Comparison of ENCODE assay signal across 14 mouse cellular contexts in genomic region chr4:136095490-136096105, GRCm38 (mm10). TPM values are rescaled to one million over a fixed set of nuclear protein-coding genes. Genes with fewer than 3 reads are reported as not detected.
DNase-seq lines count a peak whose midpoint lies in the region; ATAC-seq and TF ChIP-seq lines count a peak whose summit lies in the region.
"Had no signal": no experiment of that assay in that cellular context is flagged by ENCODE, and none has a peak within 500 bp of the region (broad histone marks: within the 10 kb centered on the region; RNA-seq: fewer than 3 reads in every experiment).

No protein-coding gene starts in this region.

- no peak for ATAC-seq in forebrain, embryonic 13.5 days
- no peak for ATAC-seq in midbrain, embryonic 16.5 days
- ATAC-seq in midbrain, embryonic 14.5 days (ENCODE audit: low FRiP score, low TSS enrichment): no peak
- ATAC-seq in liver, postnatal 0 days: peak; percentile 84
- ATAC-seq: intestine, postnatal 0 days had no signal

- TF ChIP-seq CTCF in liver, postnatal 0 days (IDR thresholded peaks at IDR 0.05; ENCODE audit: low read depth): no peak

- peaks cover 17% of the 10 kb centered on the region; the same call in 1 of the 2 replicates for H3K27me3 ChIP-seq in forebrain, embryonic 10.5 days (ENCODE audit: poor library complexity, severe bottlenecking)
- H3K27me3 ChIP-seq in forebrain, embryonic 13.5 days: no peaks in the 10 kb centered on the region
- no peaks in the 10 kb centered on the region for H3K27me3 ChIP-seq in midbrain, embryonic 16.5 days (ENCODE audit: control insufficient read depth, insufficient read depth, low read depth, low read length)
- H3K27me3 ChIP-seq in midbrain, embryonic 14.5 days (ENCODE audit: control insufficient read depth, insufficient read depth, low read length): no peaks in the 10 kb centered on the region
- no peaks in the 10 kb centered on the region for H3K27me3 ChIP-seq in liver, postnatal 0 days (ENCODE audit: insufficient read depth, low read length)
- H3K27me3 ChIP-seq: limb, embryonic 12.5 days had no signal

- H3K4me1 ChIP-seq in forebrain, embryonic 10.5 days: peaks cover 29% of the 10 kb centered on the region
- no peaks in the 10 kb centered on the region for H3K4me1 ChIP-seq in forebrain, embryonic 13.5 days
- H3K4me1 ChIP-seq in midbrain, embryonic 16.5 days (ENCODE audit: control insufficient read depth, insufficient read depth, low read length): no peaks in the 10 kb centered on the region
- H3K4me1 ChIP-seq in midbrain, embryonic 14.5 days (ENCODE audit: control insufficient read depth, insufficient read depth, low read length): no peaks in the 10 kb centered on the region
- H3K4me1 ChIP-seq in liver, postnatal 0 days (ENCODE audit: insufficient read depth): peaks cover 10% of the 10 kb centered on the region; the same call in 1 of the 2 replicates
- H3K4me1 ChIP-seq: limb, embryonic 12.5 days had no signal

- no peak overlapping the region for H3K9ac ChIP-seq in forebrain, embryonic 13.5 days
- H3K9ac ChIP-seq in midbrain, embryonic 16.5 days (ENCODE audit: low read depth, low read length): no peak overlapping the region
- no peak overlapping the region for H3K9ac ChIP-seq in midbrain, embryonic 14.5 days (replicated peaks; ENCODE audit: low read length)
- H3K9ac ChIP-seq in liver, postnatal 0 days (replicated peaks): no peak overlapping the region
- H3K9ac ChIP-seq: limb, embryonic 12.5 days had no signal

- H3K4me3 ChIP-seq in forebrain, embryonic 10.5 days: no peak overlapping the region
- H3K4me3 ChIP-seq in forebrain, embryonic 13.5 days: no peak overlapping the region
- no peak overlapping the region for H3K4me3 ChIP-seq in midbrain, embryonic 16.5 days (ENCODE audit: low read depth, low read length)
- H3K4me3 ChIP-seq in midbrain, embryonic 14.5 days (replicated peaks; ENCODE audit: low read depth, low read length): no peak overlapping the region
- no peak overlapping the region for H3K4me3 ChIP-seq in liver, postnatal 0 days (ENCODE audit: low read depth, low read length)
- H3K4me3 ChIP-seq: embryonic facial prominence, embryonic 10.5 days; limb, embryonic 12.5 days; myocyte had no signal

- H3K9me3 ChIP-seq in forebrain, embryonic 10.5 days: peaks cover 11% of the 10 kb centered on the region; the same call in 1 of the 2 replicates
- 0 out of 2 replicates have a peak, but pooled peaks cover 4% of the 10 kb centered on the region for H3K9me3 ChIP-seq in forebrain, embryonic 13.5 days (replicated peaks)
- no peaks in the 10 kb centered on the region for H3K9me3 ChIP-seq in midbrain, embryonic 16.5 days (replicated peaks; ENCODE audit: control insufficient read depth, low read length, poor library complexity, severe bottlenecking)
- no peaks in the 10 kb centered on the region for H3K9me3 ChIP-seq in midbrain, embryonic 14.5 days (ENCODE audit: control insufficient read depth, low read length)
- no peaks in the 10 kb centered on the region for H3K9me3 ChIP-seq in liver, postnatal 0 days (ENCODE audit: low read length)
- H3K9me3 ChIP-seq: embryonic facial prominence, embryonic 10.5 days had no signal

- 81% methylated on average over 9 of the region's 9 CpGs for WGBS in forebrain, embryonic 10.5 days
- 80% methylated on average over 9 of the region's 9 CpGs for WGBS in forebrain, embryonic 13.5 days
- WGBS in midbrain, embryonic 16.5 days: 85% methylated on average over 9 of the region's 9 CpGs
- WGBS in midbrain, embryonic 14.5 days: 86% methylated on average over 9 of the region's 9 CpGs
- 60% methylated on average over 9 of the region's 9 CpGs for WGBS in liver, postnatal 0 days (ENCODE audit: insufficient replicate concordance)

- DNase-seq in forebrain, embryonic 10.5 days (ENCODE audit: extremely low spot score, low spot score): no peak
- no peak for DNase-seq in midbrain, embryonic 14.5 days
- peak; percentile 40 for DNase-seq in liver, postnatal 0 days
- peak; percentile 75 for DNase-seq in thymus, postnatal 25 days
- no peak for DNase-seq in spleen, adult 12 weeks (ENCODE audit: low spot score)
- no peak for DNase-seq in left cerebral cortex, postnatal 36 days (ENCODE audit: low spot score in 2 of 2)
- DNase-seq: retina, postnatal 1 day had no signal

- H3K36me3 ChIP-seq in forebrain, embryonic 10.5 days (replicated peaks): no peaks in the 10 kb centered on the region
- no peaks in the 10 kb centered on the region for H3K36me3 ChIP-seq in forebrain, embryonic 13.5 days (ENCODE audit: poor library complexity, severe bottlenecking)
- no peaks in the 10 kb centered on the region for H3K36me3 ChIP-seq in midbrain, embryonic 16.5 days (ENCODE audit: control insufficient read depth, insufficient read depth, low read length)
- no peaks in the 10 kb centered on the region for H3K36me3 ChIP-seq in midbrain, embryonic 14.5 days (ENCODE audit: control insufficient read depth, insufficient read depth, low read length)
- H3K36me3 ChIP-seq in liver, postnatal 0 days (replicated peaks; ENCODE audit: insufficient read depth, low read length): no peaks in the 10 kb centered on the region
- H3K36me3 ChIP-seq: embryonic facial prominence, embryonic 10.5 days; limb, embryonic 12.5 days had no signal

- intact Hi-C loops in left cerebral cortex, postnatal 36 days (cut with DNase I): no loop called here

- no peak overlapping the region for H3K4me2 ChIP-seq in forebrain, embryonic 13.5 days
- no peak overlapping the region for H3K4me2 ChIP-seq in midbrain, embryonic 16.5 days (ENCODE audit: low read length)
- H3K4me2 ChIP-seq in midbrain, embryonic 14.5 days (ENCODE audit: low read length): no peak overlapping the region
- H3K4me2 ChIP-seq in liver, postnatal 0 days (ENCODE audit: low read depth, low read length): no peak overlapping the region
- H3K4me2 ChIP-seq: limb, embryonic 12.5 days had no signal

- H3K27ac ChIP-seq in forebrain, embryonic 10.5 days: 0 out of 2 replicates have a peak overlapping the region, but pooled peaks have one; percentile 44
- H3K27ac ChIP-seq in forebrain, embryonic 13.5 days: no peak overlapping the region
- H3K27ac ChIP-seq in midbrain, embryonic 16.5 days (ENCODE audit: low read length): 0 out of 2 replicates have a peak overlapping the region, but pooled peaks have one; percentile 32
- no peak overlapping the region for H3K27ac ChIP-seq in midbrain, embryonic 14.5 days (replicated peaks; ENCODE audit: low read depth, low read length)
- 0 out of 2 replicates have a peak overlapping the region, but pooled peaks have one; percentile 29 for H3K27ac ChIP-seq in liver, postnatal 0 days (ENCODE audit: low read depth)
- H3K27ac ChIP-seq: limb, embryonic 12.5 days; macrophage had no signal

- peak; percentile 42; the same call in 1 of the 2 replicates for TF ChIP-seq EP300 in liver, postnatal 0 days (IDR thresholded peaks at IDR 0.05; ENCODE audit: low read depth)

RNA-seq across cellular contexts. Expression of gene Rpl11, which starts 42.4 kb away (rescaled TPM):
- 485 and 525 TPM in 2 replicates for polyA plus RNA-seq in forebrain, embryonic 10.5 days (2016; fragmentation: Nextera tagmentation; extraction: Ambion mirVana)
- polyA plus RNA-seq in forebrain, embryonic 13.5 days (2015; fragmentation: Nextera tagmentation; extraction: Ambion mirVana): 383 and 388 TPM in 2 replicates
- polyA plus RNA-seq in midbrain, embryonic 16.5 days (2015; fragmentation: Nextera tagmentation; extraction: Ambion mirVana): 245 and 251 TPM in 2 replicates
- 312 and 346 TPM in 2 replicates for polyA plus RNA-seq in midbrain, embryonic 14.5 days (2014; fragmentation: Nextera tagmentation; extraction: Ambion mirVana)
- 251 and 260 TPM in 2 replicates for polyA plus RNA-seq in liver, postnatal 0 days (2015; fragmentation: Nextera tagmentation; extraction: Ambion mirVana)
- 100 to 1,000 TPM; 248 to 256 TPM for total RNA-seq in left cerebral cortex, postnatal 36 days (2021)

RNA-seq across cellular contexts. Expression of gene Id3, which starts 47.7 kb away (rescaled TPM):
- polyA plus RNA-seq in forebrain, embryonic 10.5 days (2016; fragmentation: Nextera tagmentation; extraction: Ambion mirVana): 488 and 529 TPM in 2 replicates
- 90.9 and 119 TPM in 2 replicates for polyA plus RNA-seq in forebrain, embryonic 13.5 days (2015; fragmentation: Nextera tagmentation; extraction: Ambion mirVana)
- polyA plus RNA-seq in midbrain, embryonic 16.5 days (2015; fragmentation: Nextera tagmentation; extraction: Ambion mirVana): 110 and 114 TPM in 2 replicates
- polyA plus RNA-seq in midbrain, embryonic 14.5 days (2014; fragmentation: Nextera tagmentation; extraction: Ambion mirVana): 108 and 140 TPM in 2 replicates
- 77.3 and 79.1 TPM in 2 replicates for polyA plus RNA-seq in liver, postnatal 0 days (2015; fragmentation: Nextera tagmentation; extraction: Ambion mirVana)
- 10 to 100 TPM; 35.3 to 40.7 TPM for total RNA-seq in left cerebral cortex, postnatal 36 days (2021)

Comparison
In these comparisons a context has a peak if more than half of its experiments do, and no peak if none do; other contexts are left out.
1. H3K27ac ChIP-seq: peak in forebrain, embryonic 10.5 days (single experiment), midbrain, embryonic 16.5 days (single experiment) and liver, postnatal 0 days (single experiment); none in forebrain, embryonic 13.5 days (single experiment) and midbrain, embryonic 14.5 days (single experiment).
2. DNase-seq: peak in liver, postnatal 0 days (single experiment) and thymus, postnatal 25 days (single experiment); none in forebrain, embryonic 10.5 days (single experiment), midbrain, embryonic 14.5 days (single experiment), spleen, adult 12 weeks (single experiment) and left cerebral cortex, postnatal 36 days (0 of 2).